Mouse (Mus musculus): ENCODE results near the gene Klhl24. TPM values are rescaled to one million over a fixed set of nuclear protein-coding genes. Genes with fewer than 3 reads are reported as not detected.

The Klhl24 gene
- polyA plus RNA-seq (2015; fragmentation: Nextera tagmentation; extraction: Ambion mirVana): 39.4 and 45.6 TPM in 2 replicates

DNA sequence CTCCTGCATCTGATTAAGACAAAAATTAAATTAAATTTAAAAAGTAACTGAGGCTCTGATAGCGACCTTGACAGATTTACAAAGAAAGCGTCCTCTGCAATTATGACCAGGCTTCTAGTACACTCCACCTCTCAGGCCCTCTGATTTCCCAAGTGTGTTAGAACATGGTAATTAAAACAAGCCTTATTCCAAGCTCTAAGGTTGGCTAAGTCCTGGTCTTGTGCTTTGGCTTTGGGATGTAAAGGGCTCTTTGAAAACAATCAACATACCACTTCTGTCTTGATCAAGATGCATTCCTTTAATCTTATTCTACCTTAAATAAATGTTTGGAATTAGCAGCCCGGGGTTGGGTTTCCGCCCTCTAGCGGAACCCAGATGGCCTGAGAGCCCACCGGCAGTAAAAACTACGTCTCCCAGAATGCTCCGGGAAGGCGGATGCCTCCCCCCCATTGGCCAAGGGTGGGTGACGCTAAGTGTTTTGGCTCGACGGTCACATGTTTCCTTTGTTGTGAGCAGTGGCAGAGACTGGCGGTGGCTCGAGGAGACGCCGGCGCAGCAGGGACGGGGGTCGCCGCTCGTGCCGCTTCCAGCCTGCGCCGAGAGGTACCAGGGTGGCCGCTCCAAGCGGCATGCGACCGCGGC is at the start of gene Klhl24:
Klhl24 (plus strand) TSS at position 474 of the 642 bp plus-strand sequence.
- Histone ChIP-seq H3K27ac (peak within 1 kb of the TSS; percentile 99), H3K9ac (peak within 1 kb of the TSS; percentile 98), H3K4me1 (replicated peaks) (peaks cover 9% of the 10 kb centered on the region), H3K36me3 (peaks cover 4% of the 10 kb centered on the region; the same call in 1 of the 2 replicates), H3K27me3 (no peaks in the 10 kb centered on the region), H3K9me3 (replicated peaks) (no peaks in the 10 kb centered on the region), H3K4me2 (peak within 1 kb of the TSS; percentile 55), H3K4me3 (peak within 1 kb of the TSS; percentile 87)
- ATAC-seq (replicated peaks; ENCODE audit: insufficient number of reproducible peaks, insufficient read depth, low FRiP score, low read depth): peak; percentile 92
- WGBS: under 1% methylated on average over 29 of the region's 29 CpGs

DNA sequence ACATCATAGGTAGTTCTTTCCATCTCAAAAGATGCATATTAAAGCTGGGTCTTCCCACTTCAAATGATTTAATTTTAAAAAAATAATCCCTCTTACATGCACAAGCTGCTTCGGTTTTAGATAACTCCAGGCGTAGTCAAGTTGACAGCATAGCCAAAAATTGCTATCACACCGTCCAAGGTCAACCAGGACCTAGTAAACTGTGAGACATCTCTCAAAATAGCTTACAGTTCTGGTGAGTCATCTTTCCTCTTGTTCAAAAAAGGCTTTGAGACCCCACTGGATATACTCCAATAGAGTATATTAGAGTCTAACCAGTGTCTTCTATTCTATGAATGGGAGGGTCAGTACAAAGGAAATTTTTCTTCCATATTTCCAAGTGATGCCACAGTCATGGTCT is 44.7 kb upstream of the Klhl24 start:
- Histone ChIP-seq H3K27me3 (no peaks in the 10 kb centered on the region), H3K4me1 (replicated peaks) (0 out of 2 replicates have a peak, but pooled peaks cover 9% of the 10 kb centered on the region), H3K4me2 (no peak overlapping the region), H3K9ac (no peak overlapping the region), H3K4me3 (no peak overlapping the region), H3K36me3 (no peaks in the 10 kb centered on the region), H3K9me3 (replicated peaks) (no peaks in the 10 kb centered on the region), H3K27ac (no peak overlapping the region)
- no peak for ATAC-seq (replicated peaks; ENCODE audit: insufficient number of reproducible peaks, insufficient read depth, low FRiP score, low read depth)
- WGBS: 29% methylated on average over 3 of the region's 3 CpGs

DNA sequence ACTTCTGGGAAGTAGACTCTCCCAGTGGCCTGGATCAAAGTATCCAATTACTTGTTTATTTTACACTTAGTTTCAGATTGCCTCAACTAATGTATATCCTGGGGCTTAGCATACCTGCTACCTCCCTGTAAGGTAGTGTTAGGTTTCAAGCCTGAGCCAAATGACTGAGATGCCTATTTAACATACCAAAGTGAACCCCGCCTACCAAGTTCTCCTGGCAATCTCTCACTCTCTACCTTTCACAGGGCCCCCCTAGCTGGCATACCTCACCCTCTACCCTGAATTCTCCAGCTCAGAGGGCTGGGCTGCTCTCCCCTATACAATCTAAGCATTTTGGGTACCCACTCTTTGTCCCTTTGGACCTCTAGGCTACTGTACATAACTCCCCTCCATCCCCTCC is 24.6 kb upstream of the Klhl24 start:
- Histone ChIP-seq H3K27me3 (no peaks in the 10 kb centered on the region), H3K4me3 (no peak overlapping the region), H3K4me1 (replicated peaks) (0 out of 2 replicates have a peak, but pooled peaks cover 3% of the 10 kb centered on the region), H3K4me2 (no peak overlapping the region), H3K27ac (no peak overlapping the region), H3K9me3 (replicated peaks) (no peaks in the 10 kb centered on the region), H3K9ac (no peak overlapping the region), H3K36me3 (no peaks in the 10 kb centered on the region)
- 53% methylated on average over 1 of the region's 1 CpGs for WGBS
- no peak for ATAC-seq (replicated peaks; ENCODE audit: insufficient number of reproducible peaks, insufficient read depth, low FRiP score, low read depth)

DNA sequence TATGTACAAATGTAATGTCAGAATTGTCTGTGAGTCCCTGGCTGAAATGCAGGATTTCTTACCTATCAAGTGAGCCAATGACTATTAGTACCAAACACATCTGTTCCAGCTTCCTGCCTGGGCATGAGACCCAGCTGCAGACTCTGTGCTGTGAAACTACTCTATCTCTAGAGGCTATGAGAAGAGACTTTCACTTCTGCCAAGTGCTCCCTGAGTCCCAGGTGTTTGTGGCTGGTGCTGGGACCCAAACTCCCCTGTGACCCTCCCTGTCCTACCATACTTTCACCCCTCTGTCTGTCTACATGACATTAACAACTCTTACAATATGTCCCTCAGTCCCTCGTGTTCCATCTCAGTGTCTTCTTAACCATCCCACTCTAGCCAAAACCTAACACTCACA is 20.7 kb upstream of the Klhl24 start:
- 72% methylated on average over 1 of the region's 1 CpGs for WGBS
- Histone ChIP-seq H3K27ac (no peak overlapping the region), H3K4me2 (no peak overlapping the region), H3K27me3 (no peaks in the 10 kb centered on the region), H3K4me3 (no peak overlapping the region), H3K4me1 (replicated peaks) (0 out of 2 replicates have a peak, but pooled peaks cover 3% of the 10 kb centered on the region), H3K9ac (no peak overlapping the region), H3K9me3 (replicated peaks) (no peaks in the 10 kb centered on the region), H3K36me3 (no peaks in the 10 kb centered on the region)
- ATAC-seq (replicated peaks; ENCODE audit: insufficient number of reproducible peaks, insufficient read depth, low FRiP score, low read depth): no peak

DNA sequence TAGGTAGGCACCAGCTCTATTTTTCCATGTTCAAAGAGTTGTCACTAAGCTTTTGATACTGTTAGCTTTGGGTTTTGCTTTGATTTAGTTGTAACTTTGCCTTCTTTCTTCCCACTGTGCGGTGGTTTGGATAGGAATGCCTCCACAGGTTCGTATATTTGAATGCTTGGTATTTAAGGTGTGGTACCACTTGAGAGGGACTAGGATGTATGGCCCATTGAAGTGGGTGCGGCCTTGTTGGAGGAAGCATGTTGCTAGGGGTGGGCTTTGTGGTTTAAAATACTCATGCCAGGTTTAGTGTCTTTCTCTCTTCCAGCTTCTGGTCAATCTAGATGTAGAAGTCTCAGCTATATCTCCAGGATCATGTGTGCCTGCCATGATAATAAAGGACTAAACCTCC is 17.1 kb upstream of the Klhl24 start:
- 80% methylated on average over 3 of the region's 3 CpGs for WGBS

DNA sequence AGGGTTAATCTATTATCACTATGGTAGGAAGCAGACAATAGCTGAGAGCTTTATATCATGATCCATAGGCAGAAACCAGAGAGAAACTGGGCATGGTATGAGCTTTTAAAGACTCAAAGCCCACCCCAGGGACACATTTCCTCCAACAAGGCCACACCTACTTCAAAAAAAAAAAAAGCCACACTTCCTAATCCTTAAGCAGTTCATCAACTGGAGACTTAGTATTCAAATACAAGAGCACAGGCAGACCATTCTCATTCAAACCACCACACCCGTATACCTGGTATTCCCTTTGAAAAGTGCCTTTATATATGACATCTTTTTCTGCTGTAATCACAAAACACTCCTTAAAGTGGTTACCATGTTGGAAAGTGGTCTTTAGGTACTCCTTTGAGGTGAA is 12.7 kb upstream of the Klhl24 start:
- H3K36me3 ChIP-seq: no peaks in the 10 kb centered on the region
- no peaks in the 10 kb centered on the region for H3K4me1 ChIP-seq (replicated peaks)
- H3K27me3 ChIP-seq: no peaks in the 10 kb centered on the region
- ATAC-seq (replicated peaks; ENCODE audit: insufficient number of reproducible peaks, insufficient read depth, low FRiP score, low read depth): no peak
- H3K27ac ChIP-seq: no peak overlapping the region
- H3K4me2 ChIP-seq: no peak overlapping the region
- no peaks in the 10 kb centered on the region for H3K9me3 ChIP-seq (replicated peaks)
- no peak overlapping the region for H3K9ac ChIP-seq
- no peak overlapping the region for H3K4me3 ChIP-seq
- 82% methylated on average over 1 of the region's 1 CpGs for WGBS

More for the DNA sequence above, 17.1 kb upstream of the Klhl24 start:
- no peak for ATAC-seq (replicated peaks; ENCODE audit: insufficient number of reproducible peaks, insufficient read depth, low FRiP score, low read depth)
- H3K4me1 ChIP-seq (replicated peaks): no peaks in the 10 kb centered on the region
- no peaks in the 10 kb centered on the region for H3K36me3 ChIP-seq
- H3K27ac ChIP-seq: no peak overlapping the region
- no peak overlapping the region for H3K4me2 ChIP-seq
- no peaks in the 10 kb centered on the region for H3K27me3 ChIP-seq
- H3K9me3 ChIP-seq (replicated peaks): no peaks in the 10 kb centered on the region
- H3K4me3 ChIP-seq: no peak overlapping the region
- no peak overlapping the region for H3K9ac ChIP-seq

DNA sequence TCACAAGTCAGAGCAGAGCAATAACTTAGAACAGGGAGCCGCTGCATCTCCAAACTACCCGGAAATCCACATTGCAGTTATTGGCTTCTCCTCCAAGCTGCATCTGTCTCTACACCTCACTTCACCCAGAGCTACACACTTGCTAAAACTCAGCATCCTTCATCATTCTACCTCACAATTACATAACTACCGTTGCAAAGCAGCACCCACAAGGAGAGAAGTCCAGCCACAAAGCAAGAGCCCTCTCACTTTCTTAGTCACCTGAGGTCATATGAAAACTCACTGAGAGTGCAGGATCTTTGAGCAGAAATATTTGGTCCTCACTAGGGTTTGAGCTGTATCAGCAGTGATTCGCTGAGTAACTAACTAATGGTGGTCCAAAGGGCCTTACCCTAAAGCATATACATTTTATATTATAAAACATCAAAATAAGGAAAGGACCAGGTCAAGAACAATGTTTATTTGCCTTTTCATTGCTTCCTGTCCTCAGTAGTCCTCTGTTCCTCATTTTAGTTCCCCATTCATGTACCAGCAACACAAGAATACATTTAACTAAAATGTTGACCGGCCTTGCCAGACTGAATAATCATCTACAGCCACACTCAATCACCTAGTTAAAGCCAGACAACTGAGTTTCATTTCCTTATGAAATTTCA is 12.0 kb upstream of the Klhl24 start:
- H3K4me2 ChIP-seq: no peak overlapping the region
- no peaks in the 10 kb centered on the region for H3K36me3 ChIP-seq
- H3K9me3 ChIP-seq (replicated peaks): no peaks in the 10 kb centered on the region; the same call in 1 of the 2 replicates
- no peak overlapping the region for H3K27ac ChIP-seq
- H3K4me1 ChIP-seq (replicated peaks): no peaks in the 10 kb centered on the region
- no peak overlapping the region for H3K4me3 ChIP-seq
- ATAC-seq (replicated peaks; ENCODE audit: insufficient number of reproducible peaks, insufficient read depth, low FRiP score, low read depth): no peak
- 84% methylated on average over 5 of the region's 5 CpGs for WGBS
- no peaks in the 10 kb centered on the region for H3K27me3 ChIP-seq
- no peak overlapping the region for H3K9ac ChIP-seq

DNA sequence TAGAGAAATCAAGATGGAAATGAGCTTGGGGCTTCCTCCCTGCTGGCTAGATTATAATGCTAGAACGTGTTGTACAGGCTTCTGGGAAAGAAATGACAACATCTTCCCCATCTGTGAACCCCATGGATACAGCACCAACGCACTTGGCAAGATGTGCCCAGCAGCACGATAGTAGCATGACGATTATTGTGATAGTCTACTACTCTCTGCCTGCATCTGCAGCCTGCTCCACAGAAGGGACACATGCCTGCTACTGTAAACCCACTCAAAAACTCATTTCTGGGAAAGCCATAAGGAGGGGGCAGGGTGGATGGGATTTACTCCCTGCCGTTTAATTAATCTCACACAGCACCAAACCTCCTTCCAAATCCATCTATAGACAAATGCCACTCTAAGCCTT is 10.4 kb upstream of the Klhl24 start:
- no peaks in the 10 kb centered on the region; the same call in 1 of the 2 replicates for H3K9me3 ChIP-seq (replicated peaks)
- whole genome bisulfite sequencing: 69% methylated on average over 5 of the region's 5 CpGs
- H3K4me1 ChIP-seq (replicated peaks): peaks cover 7% of the 10 kb centered on the region
- no peaks in the 10 kb centered on the region for H3K36me3 ChIP-seq
- no peak overlapping the region for H3K4me3 ChIP-seq
- no peak overlapping the region for H3K9ac ChIP-seq
- no peak for ATAC-seq (replicated peaks; ENCODE audit: insufficient number of reproducible peaks, insufficient read depth, low FRiP score, low read depth)
- no peak overlapping the region for H3K27ac ChIP-seq
- H3K4me2 ChIP-seq: no peak overlapping the region
- H3K27me3 ChIP-seq: no peaks in the 10 kb centered on the region

DNA sequence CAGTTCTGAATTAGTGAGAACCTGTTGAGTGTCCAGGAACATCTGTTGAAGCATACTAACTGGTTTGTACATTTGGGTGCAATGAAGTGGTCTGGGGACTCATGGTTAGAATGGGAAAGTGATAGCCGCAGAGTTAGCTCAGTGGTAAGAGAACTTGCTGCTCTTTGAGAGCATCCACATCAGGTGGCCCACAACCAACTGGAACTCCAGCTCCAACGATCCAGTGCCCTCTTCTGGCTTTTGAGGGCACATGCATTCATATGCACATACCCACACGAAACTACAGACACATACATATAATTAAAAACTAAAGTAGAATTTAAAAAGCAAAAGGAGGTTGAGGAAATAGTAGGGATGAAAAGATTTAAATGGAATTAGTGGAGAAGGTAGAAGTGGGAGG is 7.7 kb upstream of the Klhl24 start:
- H3K27ac ChIP-seq: no peak overlapping the region
- peaks cover 7% of the 10 kb centered on the region for H3K4me1 ChIP-seq (replicated peaks)
- WGBS: 88% methylated on average over 3 of the region's 3 CpGs
- no peaks in the 10 kb centered on the region for H3K36me3 ChIP-seq
- no peak overlapping the region for H3K4me2 ChIP-seq
- no peaks in the 10 kb centered on the region for H3K27me3 ChIP-seq
- H3K4me3 ChIP-seq: no peak overlapping the region
- no peaks in the 10 kb centered on the region; the same call in 1 of the 2 replicates for H3K9me3 ChIP-seq (replicated peaks)
- H3K9ac ChIP-seq: no peak overlapping the region
- ATAC-seq (replicated peaks; ENCODE audit: insufficient number of reproducible peaks, insufficient read depth, low FRiP score, low read depth): no peak

DNA sequence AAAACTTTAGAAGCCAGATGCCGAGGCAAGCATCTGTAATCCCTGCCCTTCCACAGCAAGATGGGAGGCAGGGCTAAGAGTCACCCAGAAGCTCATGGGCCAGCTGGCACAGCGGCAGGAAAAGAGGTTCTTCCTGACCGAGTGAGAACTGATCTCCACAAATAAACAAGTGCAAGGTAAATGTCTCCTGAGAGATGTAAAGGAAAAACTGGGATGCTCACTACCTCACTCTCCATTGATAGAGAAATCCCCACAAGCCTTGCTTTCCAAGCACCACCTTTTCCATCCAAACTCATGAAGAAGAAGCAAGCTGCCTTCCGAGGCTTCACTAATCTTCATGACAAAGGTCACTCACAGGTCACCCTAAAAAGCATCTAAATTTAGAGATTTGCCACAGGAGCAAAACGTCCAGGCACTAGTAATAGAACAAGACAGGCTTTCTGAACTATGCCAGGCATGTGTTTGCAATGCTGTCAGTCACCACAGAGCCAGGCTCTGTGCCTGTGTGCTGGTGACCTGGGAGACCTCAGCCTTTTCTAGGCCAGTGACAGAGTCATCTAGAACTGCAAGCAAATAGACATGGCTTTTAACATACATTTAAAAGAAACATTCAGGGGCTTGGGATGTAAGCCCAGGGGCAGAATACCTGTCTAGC is 6.3 kb upstream of the Klhl24 start:
- Histone ChIP-seq H3K9ac (0 out of 2 replicates have a peak overlapping the region, but pooled peaks have one; percentile 16), H3K36me3 (no peaks in the 10 kb centered on the region), H3K27ac (peak overlapping the region; percentile 88), H3K4me1 (replicated peaks) (peaks cover 7% of the 10 kb centered on the region), H3K4me2 (peak overlapping the region; percentile 12), H3K27me3 (no peaks in the 10 kb centered on the region), H3K9me3 (replicated peaks) (no peaks in the 10 kb centered on the region; the same call in 1 of the 2 replicates), H3K4me3 (no peak overlapping the region)
- 13% methylated on average over 5 of the region's 5 CpGs for WGBS
- ATAC-seq (replicated peaks; ENCODE audit: insufficient number of reproducible peaks, insufficient read depth, low FRiP score, low read depth): peak; percentile 92

DNA sequence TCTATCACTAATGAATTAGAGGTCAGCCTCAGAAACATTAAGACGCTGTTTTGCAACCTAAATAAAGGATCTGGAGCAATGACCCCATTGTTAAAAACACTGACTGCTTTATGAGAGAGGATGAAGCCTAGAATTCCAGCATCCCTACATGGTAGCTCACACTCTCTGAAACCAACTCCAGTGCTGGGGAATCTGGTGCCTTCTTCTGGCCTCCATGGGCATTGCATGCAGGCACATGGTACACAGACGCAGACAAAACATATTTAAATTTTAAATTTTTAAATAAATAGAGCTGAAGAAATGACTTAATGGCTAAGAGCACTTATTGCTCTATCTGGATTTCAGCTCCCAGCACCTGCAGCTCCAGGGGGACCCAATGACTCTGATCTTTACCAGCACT is 1.4 kb upstream of the Klhl24 start:
- Histone ChIP-seq H3K9ac (no peak overlapping the region), H3K4me3 (no peak overlapping the region), H3K27me3 (no peaks in the 10 kb centered on the region), H3K9me3 (replicated peaks) (no peaks in the 10 kb centered on the region), H3K27ac (no peak overlapping the region), H3K4me1 (replicated peaks) (peaks cover 13% of the 10 kb centered on the region), H3K4me2 (no peak overlapping the region), H3K36me3 (peaks cover 4% of the 10 kb centered on the region; the same call in 1 of the 2 replicates)
- 76% methylated on average over 2 of the region's 2 CpGs for WGBS
- ATAC-seq (replicated peaks; ENCODE audit: insufficient number of reproducible peaks, insufficient read depth, low FRiP score, low read depth): no peak

Data from heart, embryonic 15.5 days (tissue).